Mouse (Mus musculus): ENCODE data around the gene Gm28635.

The Gm28635 gene

DNA sequence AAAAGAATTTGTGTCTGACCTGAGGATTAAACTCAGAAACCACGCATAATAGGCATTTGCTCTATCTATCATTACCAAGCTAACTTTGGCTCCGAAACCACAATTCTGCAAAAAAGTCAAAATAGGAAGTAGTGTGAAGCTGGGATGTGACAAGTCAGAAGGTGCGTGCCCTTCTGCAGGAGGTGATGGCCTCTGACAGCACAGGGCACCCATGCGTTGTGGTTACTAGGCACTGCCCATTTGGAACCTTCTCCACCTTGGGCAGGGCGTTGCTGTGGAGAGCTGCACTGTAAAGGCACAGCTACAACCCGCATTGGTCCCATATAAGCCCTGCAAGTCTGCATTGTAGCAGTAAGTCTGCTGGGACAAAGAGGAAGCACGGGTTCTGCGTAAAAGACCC, 85.0 kb downstream of the Gm28635 start:
- DNase-seq (ENCODE audit: low spot score) = no peak

DNA sequence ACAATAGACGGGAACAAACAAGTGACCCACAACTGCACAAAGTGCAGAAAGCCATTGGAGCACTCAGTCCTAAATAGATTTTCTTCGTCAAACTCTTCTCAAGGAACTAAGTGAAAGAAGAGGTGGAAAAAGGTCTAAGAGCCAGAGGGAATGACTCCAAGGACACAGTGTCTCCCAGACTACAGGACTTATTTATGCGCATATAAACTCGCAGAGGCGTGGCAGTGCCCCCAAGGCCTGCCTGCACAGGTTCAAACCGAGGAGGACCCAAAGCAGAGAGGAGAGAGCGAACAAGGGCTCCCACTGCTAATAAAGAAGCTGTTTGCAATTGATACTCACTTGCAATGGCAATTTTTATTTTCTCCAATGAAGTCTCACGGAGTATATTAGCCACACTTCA, 92.1 kb downstream of the Gm28635 start:
- no peak for DNase-seq (ENCODE audit: low spot score)

DNA sequence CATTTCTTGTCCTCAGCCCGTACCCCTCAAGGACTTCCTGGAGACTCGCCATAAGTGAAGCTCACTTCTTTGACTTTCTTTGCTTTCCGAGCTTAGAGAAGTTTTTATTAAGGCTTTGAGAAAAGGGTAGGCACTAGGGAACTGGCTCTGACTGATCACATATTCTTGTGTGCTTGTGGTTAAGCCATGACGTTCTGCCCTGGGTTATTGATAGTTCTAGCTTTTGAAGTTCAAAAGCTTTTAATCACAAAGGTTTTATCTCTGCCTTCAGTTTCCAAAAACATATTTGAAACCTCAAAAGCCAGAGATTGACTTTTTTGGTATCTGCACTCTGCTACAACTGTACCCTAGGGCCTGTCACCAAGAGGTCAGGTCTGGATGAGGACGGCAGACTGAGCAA, 95.6 kb downstream of the Gm28635 start:
- DNase-seq (ENCODE audit: low spot score) = no peak

DNA sequence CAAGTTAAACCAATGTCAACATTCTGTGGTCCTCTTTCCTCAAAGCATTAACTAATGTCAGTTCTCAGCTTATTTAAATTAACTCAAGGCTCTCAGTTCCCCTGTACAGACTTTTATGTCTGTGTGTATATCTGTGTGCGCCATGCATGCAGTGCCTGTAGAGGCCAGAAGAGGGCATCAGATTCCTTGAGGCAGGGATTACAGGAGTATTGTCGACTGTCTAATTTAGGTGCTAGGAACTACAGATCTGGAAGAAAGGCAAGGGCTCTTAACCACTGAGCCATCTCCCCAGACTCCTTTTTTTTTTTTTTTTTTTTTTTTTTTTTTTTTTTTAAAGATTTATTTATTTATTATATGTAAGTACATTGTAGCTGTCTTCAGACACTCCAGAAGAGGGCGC, 96.6 kb downstream of the Gm28635 start:
- no peak for DNase-seq (ENCODE audit: low spot score)

DNA sequence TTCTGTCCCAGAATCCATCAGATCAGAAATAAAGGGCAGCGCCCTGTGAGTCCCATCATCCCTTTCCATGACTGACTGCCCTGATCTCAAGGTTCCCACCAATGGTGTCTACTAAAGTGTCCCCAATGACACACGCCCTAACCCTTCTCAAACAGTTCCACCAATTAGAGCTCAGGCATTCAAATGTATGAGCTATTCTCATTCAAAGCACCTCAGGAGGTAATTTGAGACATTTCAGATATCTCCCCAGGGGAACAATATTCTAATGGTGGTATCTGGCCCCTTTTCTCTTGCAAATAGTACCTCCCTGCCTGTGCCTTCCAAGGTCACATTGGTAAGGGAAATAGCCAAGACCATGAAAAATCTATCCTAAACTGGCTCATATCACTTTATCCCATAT, 98.5 kb downstream of the Gm28635 start:
- no peak for DNase-seq (ENCODE audit: low spot score)

DNA sequence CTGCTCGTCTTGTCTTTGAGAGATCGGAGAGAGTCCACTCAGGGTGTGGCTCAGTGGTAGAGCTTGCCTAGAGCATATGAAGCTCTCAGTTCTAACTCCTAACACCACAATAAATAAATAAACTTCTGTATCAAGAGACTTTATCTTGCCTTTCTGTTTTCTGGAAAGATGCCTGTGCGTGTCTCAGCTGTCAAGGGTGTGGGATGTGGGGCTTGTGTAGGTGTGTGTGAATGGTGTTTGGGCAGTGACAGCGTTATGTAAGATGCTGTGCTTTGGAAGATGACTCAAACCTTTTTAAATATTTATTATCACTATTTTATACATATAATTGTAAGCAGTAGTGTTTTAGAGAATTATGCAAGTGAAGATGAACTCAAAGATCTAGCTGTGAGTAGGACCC, 103.7 kb downstream of the Gm28635 start:
- DNase-seq (ENCODE audit: low spot score) = no peak

DNA sequence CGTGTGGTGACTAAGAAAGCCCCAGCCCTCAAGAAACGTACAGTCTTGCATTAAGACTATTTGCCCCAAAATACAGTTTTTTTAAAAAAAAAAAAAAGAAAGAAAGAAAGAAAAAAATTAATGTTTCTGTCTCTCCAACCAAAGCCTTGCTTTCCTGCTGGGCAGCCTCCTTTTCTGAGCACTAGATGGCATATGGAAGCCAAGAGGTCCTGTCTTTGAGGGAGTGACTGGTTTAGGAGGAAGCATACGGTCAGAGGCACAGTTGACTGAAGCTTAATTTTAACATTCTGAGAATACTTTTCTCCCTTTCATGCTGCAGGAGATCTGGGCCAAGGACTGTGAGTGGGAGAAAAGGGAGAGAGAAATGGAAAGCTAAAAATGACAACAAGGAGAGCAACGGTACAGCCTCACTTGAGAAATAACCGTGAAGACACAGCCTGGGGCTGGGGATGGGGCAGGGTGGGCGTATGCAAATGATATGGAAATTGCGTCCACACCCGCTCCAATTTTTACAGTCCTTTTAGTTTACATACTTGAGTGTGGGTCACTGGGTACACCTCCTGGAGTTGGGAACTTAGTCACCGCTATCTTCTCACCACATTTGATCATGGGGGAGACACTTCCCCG, 120.8 kb downstream of the Gm28635 start:
- DNase-seq (ENCODE audit: low spot score) = peak; percentile 12
